Mouse (Mus musculus) forebrain, embryonic 12.5 days (tissue): ENCODE results near the gene Rnf144b. TPM values are rescaled to one million over a fixed set of nuclear protein-coding genes. Genes with fewer than 3 reads are reported as not detected.

Source experiments
- ATAC-seq: fragments of 200-750 bp; cut with Nextera tagmentation; 2 replicates; pipeline ENCODE4 v1.8.0; 2017; ENCODE audit warnings: moderate TSS enrichment; ENCODE audit not compliant: low FRiP score
- H3K27ac ChIP-seq: fragments of 300-500 bp; sonication (generic); 2 replicates; pipeline ENCODE4 v1.5.1; 2016; ENCODE audit warnings: mild to moderate bottlenecking
- H3K27me3 ChIP-seq: fragments of 300-500 bp; sonication (generic); 2 replicates; pipeline ENCODE4 v1.6.1; 2016; ENCODE audit warnings: mild to moderate bottlenecking
- H3K36me3 ChIP-seq: fragments of 300-500 bp; sonication (generic); replicated peaks from 2 replicates; pipeline ENCODE4 v1.6.1; 2016; ENCODE audit warnings: mild to moderate bottlenecking
- H3K4me1 ChIP-seq: fragments of 300-500 bp; sonication (generic); 2 replicates; pipeline ENCODE4 v1.6.1; 2016
- H3K4me2 ChIP-seq: fragments of 300-500 bp; sonication (generic); 2 replicates; pipeline ENCODE4 v1.6.1; 2016; ENCODE audit warnings: mild to moderate bottlenecking, moderate library complexity
- H3K4me3 ChIP-seq: fragments of 300-500 bp; sonication (generic); replicated peaks from 2 replicates; pipeline ENCODE4 v1.5.1; 2016; ENCODE audit warnings: mild to moderate bottlenecking
- H3K9ac ChIP-seq: fragments of 300-500 bp; sonication (generic); 2 replicates; pipeline ENCODE4 v1.6.1; 2016; ENCODE audit warnings: mild to moderate bottlenecking
- H3K9me3 ChIP-seq: fragments of 300-500 bp; sonication (generic); 2 replicates; pipeline ENCODE4 v1.6.1; 2016
- WGBS: fragments of 180-500 bp; shearing (Covaris S2); methylation state at CpG from one replicate; pipeline ENCODE4 v1.1.7; 2016; 5-methylcytosine and 5-hydroxymethylcytosine counted together
- polyA plus RNA-seq: library from polyadenylated mRNA; unstranded; fragments of >200 nt; fragmentation: Nextera tagmentation; extraction: Ambion mirVana; gene quantifications from 2 replicates; pipeline ENCODE4 v1.2.1, GENCODE M21; 2016

Rnf144b gene
- polyA plus RNA-seq, 1 experiment from 2014 or later: 0.56 TPM

DNA sequence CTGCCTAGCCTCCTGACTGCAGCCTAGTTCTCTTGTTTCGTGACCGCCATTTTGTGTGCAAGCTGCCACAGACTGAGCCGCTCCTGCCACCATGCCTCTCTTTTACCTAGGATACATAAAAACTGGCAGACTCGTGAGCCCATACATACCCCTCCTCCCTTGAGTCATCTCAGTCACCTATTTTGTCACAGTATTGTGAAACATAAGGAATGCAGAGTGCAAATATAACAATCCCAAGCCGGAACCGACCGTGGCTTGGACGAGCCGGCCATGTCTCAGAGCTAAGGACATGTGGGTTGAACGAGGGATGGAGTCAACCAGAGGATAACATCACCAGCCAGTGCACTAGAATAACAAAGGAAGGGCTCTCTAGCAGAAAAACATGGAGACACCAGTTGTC lies 91.4 kb downstream of the Rnf144b start:
- Histone ChIP-seq H3K36me3 (no peaks in the 10 kb centered on the region), H3K27me3 (no peaks in the 10 kb centered on the region), H3K4me1 (no peaks in the 10 kb centered on the region), H3K4me2 (no peak overlapping the region), H3K9me3 (no peaks in the 10 kb centered on the region), H3K4me3 (no peak overlapping the region), H3K9ac (no peak overlapping the region), H3K27ac (no peak overlapping the region)
- ATAC-seq: no peak
- 97% methylated on average over 10 of the region's 10 CpGs for WGBS

DNA sequence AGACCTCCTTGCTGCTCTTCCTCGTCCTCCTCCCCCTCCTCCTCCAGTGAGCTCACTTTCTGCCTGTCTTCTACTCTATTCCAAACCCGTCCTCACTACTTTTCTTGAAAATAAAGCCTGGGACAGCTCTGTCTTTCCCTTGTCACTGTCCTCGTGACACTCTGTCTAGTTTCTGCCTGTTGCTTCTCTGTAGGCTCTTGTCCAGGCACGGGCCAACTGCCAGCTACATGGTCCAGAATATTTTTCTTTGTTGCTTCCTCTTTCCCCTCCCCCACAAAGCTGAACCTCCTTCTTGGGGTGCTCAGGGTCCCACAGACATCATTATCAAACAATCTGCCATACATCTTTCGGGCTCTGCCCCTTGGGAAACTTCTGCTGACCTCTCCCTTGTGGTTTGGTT lies 92.4 kb downstream of the Rnf144b start:
- 84% methylated on average over 5 of the region's 5 CpGs for WGBS
- ATAC-seq: no peak

DNA sequence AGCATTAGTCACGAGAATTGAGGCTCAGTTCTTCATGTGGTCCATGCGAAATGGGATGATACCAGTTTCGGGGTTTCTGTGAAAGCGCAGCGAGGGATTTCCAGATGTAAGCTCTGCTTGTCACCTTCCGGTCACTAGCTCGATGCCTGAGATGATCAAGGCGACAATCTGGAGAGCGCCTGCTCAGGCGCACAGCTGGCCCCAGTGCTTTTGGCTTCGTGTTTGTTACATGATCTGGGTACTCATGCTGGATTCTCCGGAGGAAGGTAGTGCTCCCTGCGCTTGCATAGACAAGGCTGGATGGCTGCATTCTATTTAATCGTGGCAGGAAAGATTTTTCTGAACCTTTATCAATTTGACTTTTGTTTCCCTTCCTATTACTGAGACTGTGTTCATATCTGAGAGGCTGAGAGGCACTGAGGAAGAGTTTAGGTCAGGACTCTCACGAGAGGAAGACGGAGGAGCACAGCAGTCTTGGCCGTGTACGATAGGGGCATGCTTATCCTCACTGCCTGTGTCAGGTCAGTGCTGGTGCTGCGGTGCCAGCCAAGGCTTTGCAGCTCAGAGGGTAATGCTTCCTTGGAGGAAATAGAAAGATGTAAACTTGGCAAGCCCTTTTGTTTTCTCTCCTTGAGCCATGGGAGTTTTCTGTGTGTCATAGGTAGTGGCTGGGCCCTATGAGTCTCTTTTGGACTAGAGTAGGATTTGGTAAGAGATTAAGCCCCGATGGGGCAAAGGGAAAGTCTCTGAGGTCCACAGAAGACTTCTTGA lies 93.5 kb downstream of the Rnf144b start:
- Histone ChIP-seq H3K9me3 (no peaks in the 10 kb centered on the region), H3K36me3 (no peaks in the 10 kb centered on the region), H3K27me3 (no peaks in the 10 kb centered on the region), H3K4me3 (no peak overlapping the region), H3K4me1 (no peaks in the 10 kb centered on the region), H3K9ac (no peak overlapping the region), H3K27ac (no peak overlapping the region), H3K4me2 (no peak overlapping the region)
- WGBS: 90% methylated on average over 20 of the region's 20 CpGs
- no peak for ATAC-seq

More for the DNA sequence above, 92.4 kb downstream of the Rnf144b start:
- H3K36me3 ChIP-seq: no peaks in the 10 kb centered on the region
- no peak overlapping the region for H3K27ac ChIP-seq
- H3K9me3 ChIP-seq: no peaks in the 10 kb centered on the region
- H3K4me1 ChIP-seq: no peaks in the 10 kb centered on the region
- no peaks in the 10 kb centered on the region for H3K27me3 ChIP-seq
- no peak overlapping the region for H3K9ac ChIP-seq
- H3K4me2 ChIP-seq: no peak overlapping the region
- H3K4me3 ChIP-seq: no peak overlapping the region

DNA sequence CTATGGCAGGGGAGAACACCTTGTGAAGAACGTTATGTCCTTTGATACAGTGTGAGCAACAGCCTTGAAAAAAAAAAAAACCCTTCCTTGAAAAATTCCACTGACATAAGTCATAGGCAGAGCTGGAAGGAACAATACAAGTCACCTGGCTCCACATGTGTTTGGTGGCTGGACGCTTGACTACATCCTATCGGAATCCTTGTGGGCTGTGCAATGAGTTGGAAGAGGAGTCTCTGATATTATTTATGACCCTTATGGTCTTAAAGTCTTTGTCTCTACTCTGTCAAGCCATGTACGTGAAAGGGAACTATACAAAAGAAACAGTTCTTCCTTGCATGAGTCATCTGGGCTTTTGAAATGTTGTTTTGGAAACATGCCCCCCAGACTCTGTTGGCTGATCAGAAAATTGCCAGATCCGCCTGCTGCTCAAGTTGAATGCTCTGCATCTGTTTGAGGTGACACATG lies 94.7 kb downstream of the Rnf144b start:
- Histone ChIP-seq H3K9ac (no peak overlapping the region), H3K36me3 (no peaks in the 10 kb centered on the region), H3K27me3 (no peaks in the 10 kb centered on the region), H3K4me2 (no peak overlapping the region), H3K4me3 (no peak overlapping the region), H3K4me1 (no peaks in the 10 kb centered on the region), H3K27ac (no peak overlapping the region), H3K9me3 (no peaks in the 10 kb centered on the region)
- no peak for ATAC-seq
- WGBS: 89% methylated on average over 5 of the region's 5 CpGs

DNA sequence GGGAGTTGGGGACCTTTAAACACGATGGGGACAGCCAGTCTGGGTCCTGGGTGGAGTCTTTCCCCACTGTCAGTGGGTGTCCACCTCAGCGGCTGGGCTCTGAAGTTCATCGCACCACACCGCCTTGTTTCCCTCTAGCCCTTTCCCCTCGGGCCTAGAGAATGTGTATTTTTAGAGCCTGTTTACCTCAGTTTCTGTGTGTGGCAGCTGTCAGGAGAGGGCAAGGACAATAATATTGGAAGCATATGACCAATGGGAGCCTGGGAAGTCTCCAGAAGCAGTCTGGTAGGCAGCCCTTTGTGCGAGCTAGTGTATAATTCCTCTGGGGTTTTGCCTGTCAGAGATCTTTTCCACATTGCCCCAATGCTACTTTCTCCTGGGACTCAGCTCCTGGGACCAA lies 95.9 kb downstream of the Rnf144b start:
- no peaks in the 10 kb centered on the region for H3K9me3 ChIP-seq
- H3K36me3 ChIP-seq: no peaks in the 10 kb centered on the region
- no peak overlapping the region for H3K9ac ChIP-seq
- H3K4me3 ChIP-seq: no peak overlapping the region
- no peak overlapping the region for H3K4me2 ChIP-seq
- no peak overlapping the region for H3K27ac ChIP-seq
- no peaks in the 10 kb centered on the region for H3K4me1 ChIP-seq
- 87% methylated on average over 6 of the region's 6 CpGs for WGBS
- no peaks in the 10 kb centered on the region for H3K27me3 ChIP-seq
- ATAC-seq: no peak

DNA sequence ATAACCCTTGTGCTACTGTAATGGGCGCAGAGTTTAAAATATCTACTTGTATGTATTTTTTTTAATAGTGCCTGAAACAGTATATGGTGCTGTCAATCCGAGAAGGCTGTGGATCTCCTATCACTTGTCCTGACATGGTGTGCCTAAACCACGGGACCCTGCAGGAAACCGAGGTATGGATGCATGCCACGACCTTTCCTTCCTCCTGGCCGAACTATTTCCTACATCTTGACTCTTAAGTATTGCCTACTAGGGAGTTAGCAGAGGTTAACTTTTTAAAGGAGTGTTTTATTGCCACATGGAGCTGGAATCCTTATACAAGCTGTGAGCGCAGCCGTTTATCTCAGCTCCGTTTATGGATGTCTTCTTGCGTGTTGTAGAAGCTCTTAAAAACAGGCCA lies 98.0 kb downstream of the Rnf144b start:
- Histone ChIP-seq H3K4me2 (no peak overlapping the region), H3K4me3 (no peak overlapping the region), H3K9ac (no peak overlapping the region), H3K9me3 (no peaks in the 10 kb centered on the region), H3K27me3 (no peaks in the 10 kb centered on the region), H3K27ac (no peak overlapping the region), H3K36me3 (no peaks in the 10 kb centered on the region), H3K4me1 (peaks cover 16% of the 10 kb centered on the region)
- WGBS: 93% methylated on average over 10 of the region's 10 CpGs
- no peak for ATAC-seq

DNA sequence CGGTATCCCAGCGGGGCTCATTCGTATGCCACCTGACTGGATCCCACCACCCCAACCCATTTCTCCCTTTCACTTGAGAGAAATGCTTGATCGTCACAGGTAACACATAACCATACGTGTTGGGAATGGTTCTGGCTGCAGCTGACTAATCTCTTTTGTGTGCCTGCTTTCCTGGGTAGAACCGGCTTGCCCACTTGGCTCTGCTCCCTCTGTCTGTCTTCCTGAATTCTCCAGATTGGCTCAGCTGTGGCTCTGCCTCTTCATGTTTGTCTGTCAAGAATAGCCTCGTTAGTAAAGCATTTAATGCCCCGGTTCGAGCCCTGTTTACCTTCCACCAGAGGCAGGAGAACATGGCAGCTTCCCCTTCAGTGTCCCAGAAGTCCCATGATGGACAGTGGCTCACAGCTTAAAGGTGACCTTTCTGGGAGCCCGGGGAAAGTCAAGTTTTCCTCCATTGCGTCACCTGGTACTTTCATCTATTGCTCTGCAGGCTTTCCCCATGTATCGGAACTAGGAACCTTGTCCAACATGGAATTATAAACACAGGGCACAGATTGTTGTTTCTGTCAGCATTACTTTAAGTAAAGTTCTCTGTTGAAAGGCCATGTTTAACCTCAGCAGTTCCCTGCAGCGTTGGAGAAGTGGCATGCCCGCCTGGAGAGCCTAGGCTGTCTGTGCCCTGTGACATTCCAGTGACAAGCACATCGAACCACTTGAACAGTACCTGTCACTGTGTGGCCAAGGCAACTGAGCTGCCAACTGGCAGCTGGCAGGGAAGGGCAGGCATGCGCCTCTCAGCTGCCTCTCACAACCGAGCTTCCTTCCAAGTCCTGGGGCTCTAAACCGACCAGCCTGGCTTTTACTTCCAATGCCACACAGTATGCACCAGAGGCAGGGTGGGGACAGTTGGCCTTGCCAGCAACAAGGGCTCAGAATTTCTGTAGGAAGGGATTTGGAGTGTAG lies 101.4 kb downstream of the Rnf144b start:
- ATAC-seq: no peak
- Histone ChIP-seq H3K27ac (no peak overlapping the region), H3K36me3 (no peaks in the 10 kb centered on the region), H3K9ac (no peak overlapping the region), H3K9me3 (no peaks in the 10 kb centered on the region), H3K27me3 (no peaks in the 10 kb centered on the region), H3K4me3 (no peak overlapping the region), H3K4me1 (peaks cover 16% of the 10 kb centered on the region), H3K4me2 (no peak overlapping the region)
- WGBS: 67% methylated on average over 18 of the region's 18 CpGs

DNA sequence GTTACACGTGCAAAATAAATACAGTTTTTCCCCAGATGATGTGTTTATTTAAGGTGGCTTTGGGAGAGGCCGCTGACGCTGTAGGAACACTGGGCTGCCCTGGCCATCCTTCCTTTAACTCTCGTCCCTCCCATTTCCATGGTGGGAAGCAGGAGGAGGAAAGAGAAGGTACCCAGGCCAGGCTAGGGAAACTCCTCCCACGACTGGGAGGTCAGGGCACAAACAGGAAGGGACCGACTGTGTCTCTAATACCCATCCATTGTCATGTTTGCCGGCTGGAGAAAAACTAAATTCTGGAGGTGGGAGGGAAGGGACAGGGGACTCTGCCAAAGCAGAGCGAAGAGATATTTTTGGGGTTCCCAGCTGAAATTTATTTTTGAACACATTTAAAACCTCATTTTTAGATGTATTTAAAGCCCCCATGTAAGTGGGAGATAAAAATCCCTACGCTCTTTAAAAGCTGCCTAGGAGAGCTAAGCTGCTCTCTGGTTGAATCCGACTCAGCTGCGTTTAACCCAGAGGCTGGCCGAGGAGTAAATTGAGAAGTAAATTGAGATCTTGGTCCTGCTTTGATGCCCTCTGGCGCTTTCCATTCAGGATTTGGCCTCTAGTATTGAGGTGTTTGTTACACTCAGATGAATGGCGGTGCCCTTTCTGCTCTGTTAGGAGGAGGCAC lies 102.3 kb downstream of the Rnf144b start:
- no peak for ATAC-seq
- no peak overlapping the region for H3K9ac ChIP-seq
- WGBS: 13% methylated on average over 14 of the region's 14 CpGs
- no peak overlapping the region for H3K4me3 ChIP-seq
- no peaks in the 10 kb centered on the region for H3K9me3 ChIP-seq
- H3K4me2 ChIP-seq: no peak overlapping the region
- H3K27ac ChIP-seq: no peak overlapping the region
- H3K27me3 ChIP-seq: no peaks in the 10 kb centered on the region
- H3K4me1 ChIP-seq: peaks cover 16% of the 10 kb centered on the region
- H3K36me3 ChIP-seq: no peaks in the 10 kb centered on the region

DNA sequence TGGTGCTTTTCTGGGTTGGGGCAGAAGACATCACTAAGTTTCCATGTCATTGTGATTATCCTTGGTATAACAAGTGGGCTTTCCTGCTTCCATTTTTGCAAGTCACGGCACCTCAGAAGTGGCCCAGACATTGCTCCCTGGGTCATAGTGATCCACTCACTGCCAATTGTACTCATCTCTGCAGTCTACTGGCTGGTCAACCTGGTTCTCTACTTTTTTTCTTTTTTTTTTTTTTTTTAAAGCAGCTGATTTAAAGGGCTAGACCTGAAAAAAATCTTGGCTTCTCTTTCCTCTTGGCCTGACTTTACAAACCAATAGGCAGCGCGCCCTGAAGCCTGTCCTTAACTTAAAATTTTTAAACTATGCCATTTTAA lies 102.9 kb downstream of the Rnf144b start:
- Histone ChIP-seq H3K4me1 (peaks cover 16% of the 10 kb centered on the region), H3K4me2 (no peak overlapping the region), H3K9me3 (no peaks in the 10 kb centered on the region), H3K4me3 (no peak overlapping the region), H3K9ac (no peak overlapping the region), H3K36me3 (no peaks in the 10 kb centered on the region), H3K27ac (no peak overlapping the region), H3K27me3 (no peaks in the 10 kb centered on the region)
- no peak for ATAC-seq
- WGBS: 79% methylated on average over 3 of the region's 3 CpGs

DNA sequence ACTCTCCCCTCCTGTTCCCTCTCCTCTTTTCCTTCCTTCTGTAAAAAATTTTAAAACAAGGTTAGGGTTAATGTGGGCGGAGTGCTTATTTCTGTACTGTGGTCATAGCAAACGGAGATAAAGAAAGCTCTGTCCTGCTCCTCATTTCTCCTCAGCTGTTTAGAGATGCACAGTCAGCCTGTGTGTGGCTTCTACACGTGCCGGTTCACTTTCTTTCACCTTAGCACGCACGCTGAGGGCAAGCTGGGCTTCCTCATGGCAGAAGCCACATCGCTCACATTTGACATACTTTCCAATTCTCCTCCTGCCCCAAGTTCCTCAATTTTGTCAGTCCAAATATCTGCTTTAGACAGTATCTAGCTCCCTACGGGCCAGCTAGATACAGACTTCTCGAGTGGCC lies 103.3 kb downstream of the Rnf144b start:
- Histone ChIP-seq H3K27ac (no peak overlapping the region), H3K4me1 (peaks cover 16% of the 10 kb centered on the region), H3K9me3 (no peaks in the 10 kb centered on the region), H3K4me3 (no peak overlapping the region), H3K4me2 (no peak overlapping the region), H3K9ac (no peak overlapping the region), H3K27me3 (no peaks in the 10 kb centered on the region), H3K36me3 (no peaks in the 10 kb centered on the region)
- ATAC-seq: no peak
- 81% methylated on average over 9 of the region's 9 CpGs for WGBS

DNA sequence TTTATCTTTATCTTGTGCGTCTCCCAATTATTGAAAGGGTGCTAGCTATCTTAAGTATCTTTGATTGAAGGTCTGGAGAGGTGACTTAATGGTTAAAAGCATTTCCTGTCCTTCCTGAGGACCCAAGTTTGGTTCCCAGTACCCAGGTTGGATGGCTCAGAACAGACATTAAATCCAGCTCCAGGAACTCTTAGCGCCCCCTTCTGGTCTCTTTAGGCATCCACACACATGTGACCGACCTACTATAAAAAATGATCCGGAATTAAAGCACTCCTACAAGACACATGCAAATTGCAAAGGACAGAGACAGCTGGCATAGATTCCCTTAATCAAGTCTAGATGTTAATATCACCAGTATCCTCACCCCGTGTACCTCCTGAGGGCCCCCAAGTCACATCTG lies 104.1 kb downstream of the Rnf144b start:
- Histone ChIP-seq H3K27me3 (no peaks in the 10 kb centered on the region), H3K9me3 (no peaks in the 10 kb centered on the region)
- ATAC-seq: no peak

DNA sequence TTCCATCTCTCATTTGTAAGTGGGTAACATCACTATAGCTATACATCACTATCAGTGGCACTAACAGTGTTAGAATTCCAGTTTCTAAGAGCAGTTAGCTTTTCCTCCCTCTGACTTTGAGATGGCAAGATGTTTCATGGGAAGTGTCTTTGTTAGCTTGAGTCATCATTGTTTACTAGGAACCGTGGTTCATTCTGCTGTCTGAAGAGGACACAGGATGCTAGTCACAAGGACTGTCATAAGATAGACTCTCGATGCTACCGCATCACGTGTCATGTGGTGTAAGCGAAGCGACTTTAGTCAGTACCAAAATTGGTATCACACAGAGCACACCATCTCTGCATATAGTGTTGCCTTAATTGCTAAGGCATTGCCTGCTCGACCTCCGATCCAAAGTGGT lies 105.7 kb downstream of the Rnf144b start:
- Histone ChIP-seq H3K27me3 (0 out of 2 replicates have a peak, but pooled peaks cover 2% of the 10 kb centered on the region), H3K4me3 (no peak overlapping the region), H3K9me3 (no peaks in the 10 kb centered on the region), H3K4me2 (no peak overlapping the region), H3K27ac (no peak overlapping the region), H3K36me3 (no peaks in the 10 kb centered on the region), H3K4me1 (peaks cover 16% of the 10 kb centered on the region), H3K9ac (no peak overlapping the region)
- WGBS: 94% methylated on average over 8 of the region's 8 CpGs
- ATAC-seq: no peak

More for the DNA sequence above, 104.1 kb downstream of the Rnf144b start:
- 92% methylated on average over 5 of the region's 5 CpGs for WGBS
- Histone ChIP-seq H3K4me3 (no peak overlapping the region), H3K4me1 (peaks cover 16% of the 10 kb centered on the region), H3K4me2 (no peak overlapping the region), H3K9ac (no peak overlapping the region), H3K27ac (no peak overlapping the region), H3K36me3 (no peaks in the 10 kb centered on the region)
